Mouse (Mus musculus): ENCODE measurements around the gene Dgkh. TPM values are rescaled to one million over a fixed set of nuclear protein-coding genes. Genes with fewer than 3 reads are reported as not detected.

Dgkh gene
- polyA plus RNA-seq, 1 experiment from 2014 or later: 2.2 TPM

GRCm38 (mm10) chr14:78553661-78554060 is 178.9 kb downstream of the Dgkh start:
- Histone ChIP-seq H3K27ac (no peak overlapping the region), H3K27me3 (no peaks in the 10 kb centered on the region), H3K36me3 (no peaks in the 10 kb centered on the region), H3K4me2 (no peak overlapping the region), H3K4me3 (no peak overlapping the region), H3K9ac (no peak overlapping the region), H3K4me1 (peaks cover 7% of the 10 kb centered on the region), H3K9me3 (no peaks in the 10 kb centered on the region)
- 90% methylated on average over 6 of the region's 6 CpGs for WGBS
- no peak for ATAC-seq (ENCODE audit: borderline replicate concordance, extremely low read depth, low FRiP score, low TSS enrichment)

- H3K36me3 ChIP-seq: no peaks in the 10 kb centered on the region
- H3K9ac ChIP-seq: no peak overlapping the region
- peak; percentile 72; the same call in 1 of the 2 replicates for ATAC-seq (ENCODE audit: borderline replicate concordance, extremely low read depth, low FRiP score, low TSS enrichment)
- H3K4me3 ChIP-seq: no peak overlapping the region
- no peak overlapping the region for H3K4me2 ChIP-seq
- H3K4me1 ChIP-seq: peaks cover 9% of the 10 kb centered on the region
- no peaks in the 10 kb centered on the region for H3K27me3 ChIP-seq
- H3K27ac ChIP-seq: no peak overlapping the region
- WGBS: 23% methylated on average over 6 of the region's 6 CpGs
- no peaks in the 10 kb centered on the region for H3K9me3 ChIP-seq
Measured at GRCm38 (mm10) chr14:78548807-78549206, 183.8 kb downstream of the Dgkh start.

GRCm38 (mm10) chr14:78541319-78541718 is 191.3 kb downstream of the Dgkh start:
- 54% methylated on average over 3 of the region's 3 CpGs for WGBS
- Histone ChIP-seq H3K9ac (no peak overlapping the region), H3K9me3 (no peaks in the 10 kb centered on the region), H3K27ac (peak overlapping the region; percentile 19; the same call in 1 of the 2 replicates), H3K4me2 (no peak overlapping the region), H3K4me1 (0 out of 2 replicates have a peak, but pooled peaks cover 6% of the 10 kb centered on the region), H3K4me3 (no peak overlapping the region), H3K36me3 (no peaks in the 10 kb centered on the region), H3K27me3 (no peaks in the 10 kb centered on the region)
- no peak for ATAC-seq (ENCODE audit: borderline replicate concordance, extremely low read depth, low FRiP score, low TSS enrichment)

GRCm38 (mm10) chr14:78539821-78540220 is 192.8 kb downstream of the Dgkh start:
- Histone ChIP-seq H3K36me3 (no peaks in the 10 kb centered on the region), H3K4me2 (no peak overlapping the region), H3K27ac (no peak overlapping the region), H3K9ac (no peak overlapping the region), H3K9me3 (no peaks in the 10 kb centered on the region), H3K4me1 (peaks cover 13% of the 10 kb centered on the region), H3K27me3 (no peaks in the 10 kb centered on the region), H3K4me3 (no peak overlapping the region)
- ATAC-seq (ENCODE audit: borderline replicate concordance, extremely low read depth, low FRiP score, low TSS enrichment): no peak
- 93% methylated on average over 1 of the region's 1 CpGs for WGBS

- Histone ChIP-seq H3K4me1 (peaks cover 22% of the 10 kb centered on the region), H3K36me3 (no peaks in the 10 kb centered on the region), H3K9me3 (no peaks in the 10 kb centered on the region), H3K27ac (peak overlapping the region; percentile 8; the same call in 1 of the 2 replicates), H3K4me2 (no peak overlapping the region), H3K4me3 (no peak overlapping the region), H3K9ac (no peak overlapping the region), H3K27me3 (no peaks in the 10 kb centered on the region)
- WGBS: 40% methylated on average over 5 of the region's 5 CpGs
- no peak for ATAC-seq (ENCODE audit: borderline replicate concordance, extremely low read depth, low FRiP score, low TSS enrichment)
Measured at GRCm38 (mm10) chr14:78538572-78539320, 193.8 kb downstream of the Dgkh start.

- no peaks in the 10 kb centered on the region for H3K9me3 ChIP-seq
- H3K27ac ChIP-seq: peak overlapping the region; percentile 78
- H3K4me3 ChIP-seq: no peak overlapping the region; the same call in 1 of the 2 replicates
- WGBS: 35% methylated on average over 6 of the region's 6 CpGs
- no peak overlapping the region for H3K9ac ChIP-seq
- no peaks in the 10 kb centered on the region for H3K27me3 ChIP-seq
- peaks cover 24% of the 10 kb centered on the region for H3K4me1 ChIP-seq
- no peaks in the 10 kb centered on the region for H3K36me3 ChIP-seq
- ATAC-seq (ENCODE audit: borderline replicate concordance, extremely low read depth, low FRiP score, low TSS enrichment): no peak
- peak overlapping the region; percentile 78 for H3K4me2 ChIP-seq
Measured at GRCm38 (mm10) chr14:78537551-78537950, 195.0 kb downstream of the Dgkh start.

GRCm38 (mm10) chr14:78536281-78537165 is 196.1 kb downstream of the Dgkh start, which contains the start of gene Akap11:
Gene Akap11, minus strand, starts transcription at chr14:78536808.
- WGBS: under 1% methylated on average over 64 of the region's 82 CpGs
- Histone ChIP-seq H3K27ac (peak within 1 kb of the TSS; percentile 78), H3K36me3 (no peaks in the 10 kb centered on the region), H3K4me2 (peak within 1 kb of the TSS; percentile 78), H3K9ac (peak within 1 kb of the TSS; percentile 82), H3K4me3 (peak within 1 kb of the TSS; percentile 62), H3K27me3 (no peaks in the 10 kb centered on the region), H3K4me1 (peaks cover 31% of the 10 kb centered on the region), H3K9me3 (no peaks in the 10 kb centered on the region)
- peak; percentile 94 for ATAC-seq (ENCODE audit: borderline replicate concordance, extremely low read depth, low FRiP score, low TSS enrichment)

- peak overlapping the region; percentile 78 for H3K4me2 ChIP-seq
- 38% methylated on average over 2 of the region's 2 CpGs for WGBS
- peaks cover 32% of the 10 kb centered on the region for H3K4me1 ChIP-seq
- peak overlapping the region; percentile 15 for H3K9ac ChIP-seq
- H3K27ac ChIP-seq: peak overlapping the region; percentile 7; the same call in 1 of the 2 replicates
- no peaks in the 10 kb centered on the region for H3K9me3 ChIP-seq
- H3K4me3 ChIP-seq: peak overlapping the region; percentile 62
- no peaks in the 10 kb centered on the region for H3K36me3 ChIP-seq
- no peaks in the 10 kb centered on the region for H3K27me3 ChIP-seq
- no peak for ATAC-seq (ENCODE audit: borderline replicate concordance, extremely low read depth, low FRiP score, low TSS enrichment)
Measured at GRCm38 (mm10) chr14:78535366-78535765, 197.2 kb downstream of the Dgkh start.

- H3K27ac ChIP-seq: no peak overlapping the region
- H3K9me3 ChIP-seq: no peaks in the 10 kb centered on the region
- peaks cover 39% of the 10 kb centered on the region for H3K4me1 ChIP-seq
- H3K27me3 ChIP-seq: no peaks in the 10 kb centered on the region
- no peak for ATAC-seq (ENCODE audit: borderline replicate concordance, extremely low read depth, low FRiP score, low TSS enrichment)
- no peak overlapping the region for H3K4me2 ChIP-seq
- no peak overlapping the region for H3K4me3 ChIP-seq
- H3K36me3 ChIP-seq: no peaks in the 10 kb centered on the region
- WGBS: 95% methylated on average over 5 of the region's 5 CpGs
- no peak overlapping the region for H3K9ac ChIP-seq
Measured at GRCm38 (mm10) chr14:78534651-78535050, 197.9 kb downstream of the Dgkh start.

GRCm38 (mm10) chr14:78533701-78534100 is 198.9 kb downstream of the Dgkh start:
- 47% methylated on average over 3 of the region's 3 CpGs for WGBS
- Histone ChIP-seq H3K9ac (no peak overlapping the region), H3K4me3 (no peak overlapping the region), H3K9me3 (no peaks in the 10 kb centered on the region), H3K27me3 (no peaks in the 10 kb centered on the region), H3K27ac (no peak overlapping the region), H3K4me2 (0 out of 2 replicates have a peak overlapping the region, but pooled peaks have one; percentile 5), H3K4me1 (peaks cover 49% of the 10 kb centered on the region), H3K36me3 (no peaks in the 10 kb centered on the region)
- no peak for ATAC-seq (ENCODE audit: borderline replicate concordance, extremely low read depth, low FRiP score, low TSS enrichment)

- no peaks in the 10 kb centered on the region for H3K9me3 ChIP-seq
- no peak overlapping the region for H3K4me2 ChIP-seq
- WGBS: 52% methylated on average over 6 of the region's 6 CpGs
- H3K9ac ChIP-seq: no peak overlapping the region
- peak overlapping the region; percentile 37 for H3K27ac ChIP-seq
- no peaks in the 10 kb centered on the region for H3K36me3 ChIP-seq
- H3K4me3 ChIP-seq: no peak overlapping the region
- ATAC-seq (ENCODE audit: borderline replicate concordance, extremely low read depth, low FRiP score, low TSS enrichment): no peak
- peaks cover 52% of the 10 kb centered on the region for H3K4me1 ChIP-seq
- no peaks in the 10 kb centered on the region for H3K27me3 ChIP-seq
Measured at GRCm38 (mm10) chr14:78532345-78532744, 200.2 kb downstream of the Dgkh start.

- Histone ChIP-seq H3K36me3 (no peaks in the 10 kb centered on the region), H3K4me3 (no peak overlapping the region), H3K4me2 (no peak overlapping the region), H3K9ac (no peak overlapping the region), H3K4me1 (peaks cover 66% of the 10 kb centered on the region), H3K9me3 (no peaks in the 10 kb centered on the region), H3K27me3 (no peaks in the 10 kb centered on the region), H3K27ac (no peak overlapping the region)
- no peak for ATAC-seq (ENCODE audit: borderline replicate concordance, extremely low read depth, low FRiP score, low TSS enrichment)
- WGBS: 85% methylated on average over 3 of the region's 3 CpGs
Measured at GRCm38 (mm10) chr14:78530256-78530655, 202.3 kb downstream of the Dgkh start.

Measured in lung, embryonic 15.5 days (tissue).